ENCODE assay signal across 7 mouse cellular contexts in genomic region chr13:55105045-55105952, GRCm38 (mm10). TPM values are rescaled to one million over a fixed set of nuclear protein-coding genes. Genes with fewer than 3 reads are reported as not detected.
DNase-seq lines count a peak whose midpoint lies in the region; ATAC-seq lines count a peak whose summit lies in the region.

Gene Zfp346, plus strand, starts transcription at chr13:55105311.

- no peaks in the 10 kb centered on the region for H3K9me3 ChIP-seq in embryonic facial prominence, embryonic 11.5 days (replicated peaks; ENCODE audit: control insufficient read depth, low read length)
- H3K9me3 ChIP-seq in limb, embryonic 10.5 days (replicated peaks) = no peaks in the 10 kb centered on the region
- H3K9me3 ChIP-seq in midbrain, embryonic 13.5 days = no peaks in the 10 kb centered on the region

- H3K27ac ChIP-seq in embryonic facial prominence, embryonic 11.5 days (replicated peaks; ENCODE audit: low read depth, low read length) = no peak within 1 kb of the TSS
- peak within 1 kb of the TSS; percentile 92 for H3K27ac ChIP-seq in limb, embryonic 10.5 days
- peak within 1 kb of the TSS; percentile 86 for H3K27ac ChIP-seq in midbrain, embryonic 13.5 days

- under 1% methylated on average over 66 of the region's 66 CpGs for WGBS in embryonic facial prominence, embryonic 11.5 days
- under 1% methylated on average over 65 of the region's 66 CpGs for WGBS in limb, embryonic 10.5 days
- WGBS in midbrain, embryonic 13.5 days = under 1% methylated on average over 66 of the region's 66 CpGs

- H3K36me3 ChIP-seq in embryonic facial prominence, embryonic 11.5 days (replicated peaks; ENCODE audit: control insufficient read depth, insufficient read depth, low read depth, low read length) = no peaks in the 10 kb centered on the region
- peaks cover 24% of the 10 kb centered on the region for H3K36me3 ChIP-seq in limb, embryonic 10.5 days
- peaks cover 18% of the 10 kb centered on the region for H3K36me3 ChIP-seq in midbrain, embryonic 13.5 days

- H3K4me2 ChIP-seq in embryonic facial prominence, embryonic 11.5 days (ENCODE audit: low read depth, low read length) = peak within 1 kb of the TSS; percentile 78
- H3K4me2 ChIP-seq in midbrain, embryonic 13.5 days (replicated peaks) = peak within 1 kb of the TSS; percentile 83

- peaks cover 3% of the 10 kb centered on the region; the same call in 1 of the 2 replicates for H3K4me1 ChIP-seq in embryonic facial prominence, embryonic 11.5 days (ENCODE audit: control insufficient read depth, insufficient read depth, low read length)
- peaks cover 11% of the 10 kb centered on the region for H3K4me1 ChIP-seq in limb, embryonic 10.5 days
- H3K4me1 ChIP-seq in midbrain, embryonic 13.5 days (replicated peaks) = peaks cover 14% of the 10 kb centered on the region

- peak within 1 kb of the TSS; percentile 90 for H3K9ac ChIP-seq in embryonic facial prominence, embryonic 11.5 days (replicated peaks; ENCODE audit: low read length)
- peak within 1 kb of the TSS; percentile 84 for H3K9ac ChIP-seq in midbrain, embryonic 13.5 days (replicated peaks)

- no peaks in the 10 kb centered on the region for H3K27me3 ChIP-seq in embryonic facial prominence, embryonic 11.5 days (ENCODE audit: control insufficient read depth, insufficient read depth, low read length)
- no peaks in the 10 kb centered on the region for H3K27me3 ChIP-seq in limb, embryonic 10.5 days (ENCODE audit: low read depth, poor library complexity, severe bottlenecking)
- H3K27me3 ChIP-seq in midbrain, embryonic 13.5 days = no peaks in the 10 kb centered on the region

- peak within 1 kb of the TSS; percentile 81 for H3K4me3 ChIP-seq in embryonic facial prominence, embryonic 11.5 days (ENCODE audit: low read depth, low read length)
- peak within 1 kb of the TSS; percentile 88 for H3K4me3 ChIP-seq in limb, embryonic 10.5 days
- peak within 1 kb of the TSS; percentile 90 for H3K4me3 ChIP-seq in midbrain, embryonic 13.5 days (replicated peaks)

- ATAC-seq in embryonic facial prominence, embryonic 11.5 days (replicated peaks; ENCODE audit: insufficient number of reproducible peaks, low FRiP score, low TSS enrichment, low read depth) = peak; percentile 93
- peak; percentile 95 for ATAC-seq in granulocyte monocyte progenitor cell, adult 5-6 weeks (replicated peaks; ENCODE audit: poor library complexity, severe bottlenecking)
- peak; percentile 94 for ATAC-seq in midbrain, embryonic 13.5 days

- peak; percentile 99 for DNase-seq in adrenal gland, postnatal 14 days
- DNase-seq in embryonic facial prominence, embryonic 11.5 days (ENCODE audit: low spot score) = peak; percentile 98
- DNase-seq in kidney, adult 11 months = peak; percentile 97
- DNase-seq in limb, embryonic 10.5 days (ENCODE audit: low spot score) = peak; percentile 96
- peak; percentile 98 for DNase-seq in spleen, adult 12 weeks (ENCODE audit: low spot score)

RNA-seq across cellular contexts. Expression of gene Zfp346, which starts in this region (rescaled TPM):
- total RNA-seq in adrenal gland, postnatal 14 days (2021) = 44.7 and 45.0 TPM in 2 replicates
- 19.0 and 19.6 TPM in 2 replicates for polyA plus RNA-seq in embryonic facial prominence, embryonic 11.5 days (2014; fragmentation: Nextera tagmentation; extraction: Ambion mirVana)
- 12.3 and 36.2 TPM in 2 replicates for total RNA-seq in granulocyte monocyte progenitor cell, adult 5-6 weeks (2014; fragmentation: Nextera tagmentation)
- total RNA-seq in granulocyte monocyte progenitor cell, adult 5-6 weeks (2017) = 5.3 and 8.4 TPM in 2 replicates
- 25.0 and 30.0 TPM in 2 replicates for polyA plus RNA-seq in limb, embryonic 10.5 days (2016; fragmentation: Nextera tagmentation; extraction: Ambion mirVana)
- 26.6 and 27.5 TPM in 2 replicates for polyA plus RNA-seq in midbrain, embryonic 13.5 days (2015; fragmentation: Nextera tagmentation; extraction: Ambion mirVana)
